ENCODE assay signal across 14 mouse cellular contexts in the genomic region with DNA sequence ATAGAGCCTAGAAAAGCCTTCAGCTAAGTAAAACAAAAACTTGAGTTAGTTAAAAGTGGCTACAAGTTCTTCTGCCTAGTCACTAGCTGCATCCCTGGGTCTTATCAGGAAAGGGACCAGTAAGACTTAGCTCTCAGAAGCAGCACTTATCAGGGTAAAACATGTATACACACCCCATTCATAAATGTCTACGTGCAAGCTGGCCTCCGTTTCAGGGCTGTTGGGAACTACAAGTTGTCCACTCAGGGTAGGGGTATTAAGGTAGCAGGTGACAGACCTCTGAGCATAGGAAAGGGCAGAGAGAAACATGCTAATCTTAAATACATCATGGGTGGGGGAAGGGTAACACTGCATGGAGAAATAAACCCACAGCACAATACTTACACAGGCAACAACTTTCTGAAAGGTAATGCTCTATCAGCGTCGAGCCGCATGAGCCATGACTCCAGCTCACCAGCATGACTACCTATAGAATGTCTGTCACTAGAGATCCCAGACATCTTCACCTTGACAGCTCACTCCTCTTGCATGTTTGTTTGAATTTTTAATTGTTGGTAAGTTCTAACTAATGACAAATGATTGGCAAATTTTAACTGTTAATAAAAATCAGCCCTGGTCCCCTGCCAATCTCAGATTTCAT. TPM values are rescaled to one million over a fixed set of nuclear protein-coding genes. Genes with fewer than 3 reads are reported as not detected.
DNase-seq lines count a peak whose midpoint lies in the region; ATAC-seq and TF ChIP-seq lines count a peak whose summit lies in the region.
"Had no signal": no experiment of that assay in that cellular context is flagged by ENCODE, and none has a peak within 500 bp of the region (broad histone marks: within the 10 kb centered on the region; RNA-seq: fewer than 3 reads in every experiment).

No protein-coding gene starts in this region.

- peaks cover 11% of the 10 kb centered on the region for H3K4me1 ChIP-seq in lung, embryonic 15.5 days
- no peaks in the 10 kb centered on the region for H3K4me1 ChIP-seq in lung, postnatal 0 days (ENCODE audit: insufficient read depth, low read depth, low read length)
- H3K4me1 ChIP-seq in liver, embryonic 14.5 days (replicated peaks; ENCODE audit: control insufficient read depth in 2 of 2, insufficient read depth in 2 of 2, low read length in 1 of 2), result peaks cover 60 to 74% of the 10 kb centered on the region in 2 experiments
- peaks cover 2% of the 10 kb centered on the region; the same call in 1 of the 2 replicates for H3K4me1 ChIP-seq in stomach, embryonic 15.5 days
- peaks cover 26% of the 10 kb centered on the region for H3K4me1 ChIP-seq in hindbrain, embryonic 10.5 days (replicated peaks)

- ATAC-seq in lung, embryonic 15.5 days (ENCODE audit: borderline replicate concordance, extremely low read depth, low FRiP score, low TSS enrichment), result peak; percentile 52; the same call in 1 of the 2 replicates
- ATAC-seq in lung, postnatal 0 days, result no peak; the same call in 1 of the 2 replicates
- peak; percentile 88 for ATAC-seq in liver, embryonic 14.5 days (ENCODE audit: insufficient read depth)
- peak; percentile 88 for ATAC-seq in stomach, embryonic 15.5 days (ENCODE audit: insufficient read depth, low FRiP score, low read depth)

- H3K36me3 ChIP-seq in lung, embryonic 15.5 days, result no peaks in the 10 kb centered on the region
- no peaks in the 10 kb centered on the region for H3K36me3 ChIP-seq in lung, postnatal 0 days (ENCODE audit: insufficient read depth, low read length)
- H3K36me3 ChIP-seq in liver, embryonic 14.5 days (replicated peaks; ENCODE audit: control insufficient read depth, insufficient read depth, low read depth), result peaks cover 18% of the 10 kb centered on the region
- no peaks in the 10 kb centered on the region for H3K36me3 ChIP-seq in stomach, embryonic 15.5 days
- H3K36me3 ChIP-seq in hindbrain, embryonic 10.5 days, result no peaks in the 10 kb centered on the region
- H3K36me3 ChIP-seq: forebrain, embryonic 12.5 days had no signal

- no peak overlapping the region for H3K27ac ChIP-seq in lung, embryonic 15.5 days
- H3K27ac ChIP-seq in lung, postnatal 0 days (ENCODE audit: low read length), result no peak overlapping the region
- peak overlapping the region; percentile 95 for H3K27ac ChIP-seq in liver, embryonic 14.5 days
- H3K27ac ChIP-seq in stomach, embryonic 15.5 days, result peak overlapping the region; percentile 57; the same call in 1 of the 2 replicates
- H3K27ac ChIP-seq in hindbrain, embryonic 10.5 days, result no peak overlapping the region
- H3K27ac ChIP-seq: forebrain, embryonic 12.5 days had no signal

- WGBS in lung, embryonic 15.5 days, result 61% methylated on average over 5 of the region's 5 CpGs
- WGBS in lung, postnatal 0 days, result 68% methylated on average over 5 of the region's 5 CpGs
- 19% methylated on average over 5 of the region's 5 CpGs for WGBS in liver, embryonic 14.5 days (ENCODE audit: insufficient replicate concordance)
- 59% methylated on average over 5 of the region's 5 CpGs for WGBS in stomach, embryonic 15.5 days
- WGBS in hindbrain, embryonic 10.5 days, result 89% methylated on average over 5 of the region's 5 CpGs

- H3K4me2 ChIP-seq in lung, embryonic 15.5 days, result no peak overlapping the region
- H3K4me2 ChIP-seq in lung, postnatal 0 days (replicated peaks; ENCODE audit: low read depth, low read length), result no peak overlapping the region
- peak overlapping the region; percentile 72 for H3K4me2 ChIP-seq in liver, embryonic 14.5 days (ENCODE audit: low read depth)
- peak overlapping the region; percentile 19; the same call in 1 of the 2 replicates for H3K4me2 ChIP-seq in stomach, embryonic 15.5 days
- H3K4me2 ChIP-seq: forebrain, embryonic 12.5 days had no signal

- no peaks in the 10 kb centered on the region for H3K9me3 ChIP-seq in lung, embryonic 15.5 days
- no peaks in the 10 kb centered on the region for H3K9me3 ChIP-seq in lung, postnatal 0 days (ENCODE audit: low read length)
- no peaks in the 10 kb centered on the region for H3K9me3 ChIP-seq in liver, embryonic 14.5 days (ENCODE audit: control insufficient read depth, low read length)
- H3K9me3 ChIP-seq in stomach, embryonic 15.5 days, result no peaks in the 10 kb centered on the region
- H3K9me3 ChIP-seq in hindbrain, embryonic 10.5 days, result no peaks in the 10 kb centered on the region
- H3K9me3 ChIP-seq: forebrain, embryonic 12.5 days had no signal

- TF ChIP-seq EP300 in lung, postnatal 0 days (IDR thresholded peaks at IDR 0.05), result no peak
- TF ChIP-seq EP300 in liver, embryonic 14.5 days (IDR thresholded peaks at IDR 0.05; ENCODE audit: low read depth), result peak; percentile 93

- H3K9ac ChIP-seq in lung, embryonic 15.5 days, result no peak overlapping the region
- H3K9ac ChIP-seq in lung, postnatal 0 days (replicated peaks; ENCODE audit: low read depth), result no peak overlapping the region
- peak overlapping the region; percentile 98 for H3K9ac ChIP-seq in liver, embryonic 14.5 days (replicated peaks)
- H3K9ac ChIP-seq in stomach, embryonic 15.5 days, result no peak overlapping the region
- H3K9ac ChIP-seq: forebrain, embryonic 12.5 days had no signal

- no peak for TF ChIP-seq CTCF in lung, postnatal 0 days (IDR thresholded peaks at IDR 0.05)
- no peak for TF ChIP-seq CTCF in liver, embryonic 14.5 days (IDR thresholded peaks at IDR 0.05; ENCODE audit: low read depth)

- DNase-seq in lung, postnatal 0 days (ENCODE audit: low spot score), result no peak
- DNase-seq in c-Kit-positive CD71-positive TER-119-negative erythroid progenitor cells, embryonic 14.5 days (ENCODE audit: low read depth), result peak; percentile 81
- peak; percentile 86 to 90 (median 89) for DNase-seq in liver, embryonic 14.5 days (ENCODE audit: low read depth in 3 of 3, low spot score in 3 of 3)
- no peak for DNase-seq in thymus, postnatal 36 days
- DNase-seq in hindbrain, embryonic 10.5 days (ENCODE audit: low spot score), result no peak
- DNase-seq: adrenal gland, postnatal 36 days; cerebellum, adult 8-10 months; heart, postnatal 10 days; kidney, adult 2 months; thymus, postnatal 4 days had no signal

- H3K27me3 ChIP-seq in lung, embryonic 15.5 days, result peaks cover 21% of the 10 kb centered on the region
- H3K27me3 ChIP-seq in lung, postnatal 0 days (replicated peaks; ENCODE audit: insufficient read depth, low read length), result 0 out of 2 replicates have a peak, but pooled peaks cover 3% of the 10 kb centered on the region
- H3K27me3 ChIP-seq in liver, embryonic 14.5 days (ENCODE audit: control insufficient read depth, insufficient read depth, low read length), result no peaks in the 10 kb centered on the region
- peaks cover 8% of the 10 kb centered on the region; the same call in 1 of the 2 replicates for H3K27me3 ChIP-seq in stomach, embryonic 15.5 days (replicated peaks)
- H3K27me3 ChIP-seq in hindbrain, embryonic 10.5 days (ENCODE audit: insufficient read depth, poor library complexity, severe bottlenecking), result peaks cover 39% of the 10 kb centered on the region

- H3K4me3 ChIP-seq in lung, embryonic 15.5 days, result no peak overlapping the region
- no peak overlapping the region for H3K4me3 ChIP-seq in lung, postnatal 0 days (ENCODE audit: low read depth, low read length)
- H3K4me3 ChIP-seq in liver, embryonic 14.5 days (ENCODE audit: insufficient read depth in 1 of 2, low read depth in 2 of 2, low read length in 2 of 2), result peak overlapping the region; percentile 53 to 95
- no peak overlapping the region for H3K4me3 ChIP-seq in stomach, embryonic 15.5 days (replicated peaks)
- no peak overlapping the region for H3K4me3 ChIP-seq in hindbrain, embryonic 10.5 days
- H3K4me3 ChIP-seq: forebrain, embryonic 12.5 days; myocyte had no signal

RNA-seq across cellular contexts. Expression of a gene that starts 6.0 kb away (rescaled TPM):
- 12.4 and 12.8 TPM in 2 replicates for polyA plus RNA-seq in lung, embryonic 15.5 days (2015; fragmentation: Nextera tagmentation; extraction: Ambion mirVana)
- 11.5 and 14.0 TPM in 2 replicates for polyA plus RNA-seq in lung, postnatal 0 days (2015; fragmentation: Nextera tagmentation; extraction: Ambion mirVana)
- 43.2 and 44.1 TPM in 2 replicates for polyA plus RNA-seq in liver, embryonic 14.5 days (2012; rRNA removed)
- 73.8 and 75.0 TPM in 2 replicates for polyA plus RNA-seq in liver, embryonic 14.5 days (2014; fragmentation: Nextera tagmentation; extraction: Ambion mirVana)
- 22.6 and 26.0 TPM in 2 replicates for polyA plus RNA-seq in stomach, embryonic 15.5 days (2015; fragmentation: Nextera tagmentation; extraction: Ambion mirVana)
- polyA plus RNA-seq in hindbrain, embryonic 10.5 days (2016; fragmentation: Nextera tagmentation; extraction: Ambion mirVana), result 2.0 and 2.2 TPM in 2 replicates

Comparison
In these comparisons a context has a peak if more than half of its experiments do, and no peak if none do; other contexts are left out.
1. H3K27ac ChIP-seq: peak in liver, embryonic 14.5 days (single experiment) and stomach, embryonic 15.5 days (single experiment); none in lung, embryonic 15.5 days (single experiment), lung, postnatal 0 days (single experiment) and hindbrain, embryonic 10.5 days (single experiment).
2. H3K4me2 ChIP-seq: peak in liver, embryonic 14.5 days (single experiment) and stomach, embryonic 15.5 days (single experiment); none in lung, embryonic 15.5 days (single experiment) and lung, postnatal 0 days (single experiment).
3. H3K4me3 ChIP-seq: peak in liver, embryonic 14.5 days (2 of 2); none in lung, embryonic 15.5 days (single experiment), lung, postnatal 0 days (single experiment), stomach, embryonic 15.5 days (single experiment) and hindbrain, embryonic 10.5 days (single experiment).
4. DNase-seq: peak in c-Kit-positive CD71-positive TER-119-negative erythroid progenitor cells, embryonic 14.5 days (single experiment) and liver, embryonic 14.5 days (3 of 3); none in lung, postnatal 0 days (single experiment), thymus, postnatal 36 days (0 of 2) and hindbrain, embryonic 10.5 days (single experiment).